Mouse (Mus musculus): ENCODE data around the gene Hspa1a. TPM values are rescaled to one million over a fixed set of nuclear protein-coding genes. Genes with fewer than 3 reads are reported as not detected.

Hspa1a gene
- polyA plus RNA-seq, 1 experiment from 2014 or later: 13.4 TPM

DNA sequence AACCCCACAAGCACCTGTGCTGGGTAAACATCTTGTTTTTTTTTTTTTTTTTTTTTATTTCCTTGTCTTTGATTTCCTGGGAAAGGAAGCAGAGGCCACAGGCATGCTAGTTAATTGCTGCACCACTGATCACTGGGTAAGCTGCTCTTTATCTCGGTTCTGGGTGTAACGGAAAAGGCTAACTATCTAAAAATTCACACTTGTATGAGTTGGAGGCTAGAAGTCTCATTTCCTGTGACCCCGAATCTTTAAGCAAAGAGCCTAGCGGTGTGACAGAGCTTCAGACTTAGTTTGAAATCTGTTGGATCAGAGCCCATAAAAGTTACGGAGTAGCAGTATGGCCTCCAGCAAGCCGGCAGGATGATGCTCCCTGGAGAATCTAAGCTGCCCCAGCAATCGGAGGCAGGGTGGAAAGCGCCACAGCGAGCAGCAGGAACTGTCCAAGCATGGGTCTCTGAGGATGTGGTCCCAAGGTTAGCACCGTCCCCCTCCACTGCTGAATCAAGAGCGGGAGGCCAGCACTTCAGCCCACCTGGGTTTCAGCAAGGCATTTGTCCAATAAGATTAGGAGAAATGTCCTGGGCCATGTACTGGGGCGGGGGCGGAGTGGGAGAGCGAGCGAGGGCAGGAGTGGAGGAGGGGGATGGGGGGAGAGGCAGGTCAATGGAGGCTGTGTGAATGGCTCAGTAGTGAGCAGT lies 30.5 kb downstream of the Hspa1a start:
- H3K4me2 ChIP-seq (replicated peaks; ENCODE audit: low read depth, low read length): peak overlapping the region; percentile 64
- peak overlapping the region; percentile 31; the same call in 1 of the 2 replicates for H3K27ac ChIP-seq (ENCODE audit: low read length)
- WGBS: 5% methylated on average over 13 of the region's 15 CpGs

DNA sequence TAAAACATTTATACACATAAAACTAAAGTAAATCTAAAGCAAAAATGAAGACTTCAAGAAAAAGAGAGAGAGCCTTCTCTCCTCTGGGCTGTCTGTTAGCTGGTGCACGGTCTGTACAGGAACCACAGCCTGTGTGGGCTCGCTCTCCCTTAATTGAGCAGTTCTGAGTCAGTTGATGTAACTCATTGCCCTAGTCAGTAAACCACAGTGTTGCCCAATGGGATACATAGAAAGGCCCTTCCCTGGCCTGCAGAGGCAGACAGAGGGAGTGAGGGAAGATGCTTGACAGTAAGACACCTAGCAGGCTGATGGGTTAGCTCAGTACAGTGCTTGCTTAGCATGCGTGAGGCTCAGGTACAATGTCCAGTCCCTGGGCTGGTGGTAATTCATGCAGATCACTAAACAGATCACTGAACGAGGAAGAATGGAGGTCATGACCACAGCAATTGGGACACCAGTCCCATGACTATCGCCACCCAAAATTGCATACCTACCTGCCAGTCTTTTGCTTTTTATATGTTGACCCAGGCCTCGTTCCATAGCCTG lies 33.9 kb downstream of the Hspa1a start:
- no peaks in the 10 kb centered on the region for H3K9me3 ChIP-seq (ENCODE audit: low read length)
- no peak overlapping the region for H3K9ac ChIP-seq (replicated peaks; ENCODE audit: low read length)
- peaks cover 10% of the 10 kb centered on the region for H3K4me1 ChIP-seq (ENCODE audit: insufficient read depth, low read length)
- H3K27ac ChIP-seq (ENCODE audit: low read length): no peak overlapping the region
- ATAC-seq (ENCODE audit: low FRiP score, low TSS enrichment): no peak
- H3K4me2 ChIP-seq (replicated peaks; ENCODE audit: low read depth, low read length): no peak overlapping the region
- 72% methylated on average over 6 of the region's 6 CpGs for WGBS
- H3K36me3 ChIP-seq (ENCODE audit: insufficient read depth, low read length): no peaks in the 10 kb centered on the region
- H3K4me3 ChIP-seq (ENCODE audit: low read length): no peak overlapping the region
- no peaks in the 10 kb centered on the region for H3K27me3 ChIP-seq (ENCODE audit: insufficient read depth, low read length)

More for the DNA sequence above, 30.5 kb downstream of the Hspa1a start:
- peak; percentile 43; the same call in 1 of the 2 replicates for ATAC-seq (ENCODE audit: low FRiP score, low TSS enrichment)
- H3K9me3 ChIP-seq (ENCODE audit: low read length): no peaks in the 10 kb centered on the region
- H3K27me3 ChIP-seq (ENCODE audit: insufficient read depth, low read length): no peaks in the 10 kb centered on the region
- H3K4me1 ChIP-seq (ENCODE audit: insufficient read depth, low read length): peaks cover 3% of the 10 kb centered on the region; the same call in 1 of the 2 replicates
- no peaks in the 10 kb centered on the region for H3K36me3 ChIP-seq (ENCODE audit: insufficient read depth, low read length)
- H3K4me3 ChIP-seq (ENCODE audit: low read length): peak overlapping the region; percentile 36
- H3K9ac ChIP-seq (replicated peaks; ENCODE audit: low read length): peak overlapping the region; percentile 58

GRCm38 (mm10) chr17:34934830-34935229 lies 37.1 kb downstream of the Hspa1a start:
- Histone ChIP-seq H3K4me1 (ENCODE audit: insufficient read depth, low read length) (peaks cover 14% of the 10 kb centered on the region), H3K27me3 (ENCODE audit: insufficient read depth, low read length) (no peaks in the 10 kb centered on the region), H3K27ac (ENCODE audit: low read length) (no peak overlapping the region), H3K4me2 (replicated peaks; ENCODE audit: low read depth, low read length) (peak overlapping the region; percentile 34; the same call in 1 of the 2 replicates), H3K36me3 (ENCODE audit: insufficient read depth, low read length) (no peaks in the 10 kb centered on the region), H3K9me3 (ENCODE audit: low read length) (no peaks in the 10 kb centered on the region), H3K4me3 (ENCODE audit: low read length) (no peak overlapping the region), H3K9ac (replicated peaks; ENCODE audit: low read length) (no peak overlapping the region)
- WGBS: 45% methylated on average over 8 of the region's 8 CpGs
- no peak for ATAC-seq (ENCODE audit: low FRiP score, low TSS enrichment)

GRCm38 (mm10) chr17:34934031-34934430 lies 37.9 kb downstream of the Hspa1a start:
- H3K9ac ChIP-seq (replicated peaks; ENCODE audit: low read length): no peak overlapping the region
- no peak overlapping the region for H3K27ac ChIP-seq (ENCODE audit: low read length)
- no peak for ATAC-seq (ENCODE audit: low FRiP score, low TSS enrichment)
- WGBS: 56% methylated on average over 24 of the region's 24 CpGs
- H3K9me3 ChIP-seq (ENCODE audit: low read length): no peaks in the 10 kb centered on the region
- peaks cover 14% of the 10 kb centered on the region for H3K4me1 ChIP-seq (ENCODE audit: insufficient read depth, low read length)
- no peaks in the 10 kb centered on the region for H3K36me3 ChIP-seq (ENCODE audit: insufficient read depth, low read length)
- no peaks in the 10 kb centered on the region for H3K27me3 ChIP-seq (ENCODE audit: insufficient read depth, low read length)
- peak overlapping the region; percentile 34 for H3K4me2 ChIP-seq (replicated peaks; ENCODE audit: low read depth, low read length)
- H3K4me3 ChIP-seq (ENCODE audit: low read length): no peak overlapping the region

- Histone ChIP-seq H3K27ac (ENCODE audit: low read length) (no peak overlapping the region), H3K9me3 (ENCODE audit: low read length) (no peaks in the 10 kb centered on the region), H3K9ac (replicated peaks; ENCODE audit: low read length) (peak overlapping the region; percentile 83), H3K27me3 (ENCODE audit: insufficient read depth, low read length) (no peaks in the 10 kb centered on the region), H3K36me3 (ENCODE audit: insufficient read depth, low read length) (no peaks in the 10 kb centered on the region), H3K4me1 (ENCODE audit: insufficient read depth, low read length) (peaks cover 14% of the 10 kb centered on the region), H3K4me3 (ENCODE audit: low read length) (peak overlapping the region; percentile 76), H3K4me2 (replicated peaks; ENCODE audit: low read depth, low read length) (peak overlapping the region; percentile 74)
- 85% methylated on average over 8 of the region's 8 CpGs for WGBS
- ATAC-seq (ENCODE audit: low FRiP score, low TSS enrichment): no peak
Measured at GRCm38 (mm10) chr17:34932287-34932686, 39.7 kb downstream of the Hspa1a start.

- Histone ChIP-seq H3K9me3 (ENCODE audit: low read length) (no peaks in the 10 kb centered on the region), H3K9ac (replicated peaks; ENCODE audit: low read length) (peak overlapping the region; percentile 83), H3K4me2 (replicated peaks; ENCODE audit: low read depth, low read length) (peak overlapping the region; percentile 74), H3K27ac (ENCODE audit: low read length) (peak overlapping the region; percentile 20), H3K27me3 (ENCODE audit: insufficient read depth, low read length) (no peaks in the 10 kb centered on the region), H3K36me3 (ENCODE audit: insufficient read depth, low read length) (no peaks in the 10 kb centered on the region), H3K4me3 (ENCODE audit: low read length) (peak overlapping the region; percentile 76), H3K4me1 (ENCODE audit: insufficient read depth, low read length) (peaks cover 14% of the 10 kb centered on the region)
- peak; percentile 46 for ATAC-seq (ENCODE audit: low FRiP score, low TSS enrichment)
- 11% methylated on average over 14 of the region's 14 CpGs for WGBS
Measured at GRCm38 (mm10) chr17:34931735-34932098, 40.2 kb downstream of the Hspa1a start.

DNA sequence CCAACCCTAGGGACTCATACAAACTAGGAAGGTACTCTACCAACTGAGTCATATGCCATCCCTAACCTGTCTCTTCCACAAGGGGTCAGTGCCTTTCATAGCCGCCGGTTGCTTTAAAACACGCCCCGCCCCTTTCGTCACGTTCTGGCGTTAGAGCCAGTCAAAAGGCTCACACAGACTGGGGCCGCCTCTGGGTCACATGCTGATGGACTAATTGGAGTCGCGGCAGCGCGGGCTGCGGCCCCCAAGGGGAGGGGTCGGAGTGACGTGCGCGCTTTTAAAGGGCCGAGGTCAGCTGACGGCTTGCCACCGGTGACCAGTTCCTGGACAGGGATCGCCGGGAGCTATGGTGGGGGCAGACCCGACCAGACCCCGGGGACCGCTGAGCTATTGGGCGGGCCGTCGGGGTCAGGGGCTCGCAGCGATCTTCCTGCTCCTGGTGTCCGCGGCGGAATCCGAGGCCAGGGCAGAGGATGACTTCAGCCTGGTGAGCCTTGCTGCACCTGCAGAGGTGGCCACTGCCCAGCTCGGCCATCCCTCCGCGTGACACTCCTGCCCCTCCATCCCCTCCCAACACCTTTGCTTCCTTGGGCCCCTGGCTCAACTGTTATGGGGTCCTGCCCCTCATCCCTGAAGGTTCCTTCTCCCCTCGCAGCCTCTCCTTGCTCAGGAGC lies 40.8 kb downstream of the Hspa1a start, which contains the start of gene Neu1:
Gene Neu1 (plus strand): TSS at position 193 of the 674 bp plus-strand sequence.
- Histone ChIP-seq H3K27me3 (ENCODE audit: insufficient read depth, low read length) (no peaks in the 10 kb centered on the region), H3K36me3 (ENCODE audit: insufficient read depth, low read length) (no peaks in the 10 kb centered on the region), H3K4me1 (ENCODE audit: insufficient read depth, low read length) (peaks cover 14% of the 10 kb centered on the region), H3K9me3 (ENCODE audit: low read length) (no peaks in the 10 kb centered on the region), H3K4me2 (replicated peaks; ENCODE audit: low read depth, low read length) (peak within 1 kb of the TSS; percentile 74), H3K9ac (replicated peaks; ENCODE audit: low read length) (peak within 1 kb of the TSS; percentile 83), H3K27ac (ENCODE audit: low read length) (peak within 1 kb of the TSS; percentile 57), H3K4me3 (ENCODE audit: low read length) (peak within 1 kb of the TSS; percentile 76)
- under 1% methylated on average over 38 of the region's 38 CpGs for WGBS
- peak; percentile 98 for ATAC-seq (ENCODE audit: low FRiP score, low TSS enrichment)

GRCm38 (mm10) chr17:34928841-34929240 lies 43.1 kb downstream of the Hspa1a start:
- 69% methylated on average over 4 of the region's 4 CpGs for whole genome bisulfite sequencing
- Histone ChIP-seq H3K4me3 (ENCODE audit: low read length) (no peak overlapping the region), H3K36me3 (ENCODE audit: insufficient read depth, low read length) (no peaks in the 10 kb centered on the region), H3K4me2 (replicated peaks; ENCODE audit: low read depth, low read length) (no peak overlapping the region), H3K4me1 (ENCODE audit: insufficient read depth, low read length) (peaks cover 7% of the 10 kb centered on the region), H3K27me3 (ENCODE audit: insufficient read depth, low read length) (no peaks in the 10 kb centered on the region), H3K27ac (ENCODE audit: low read length) (no peak overlapping the region), H3K9ac (replicated peaks; ENCODE audit: low read length) (no peak overlapping the region), H3K9me3 (ENCODE audit: low read length) (no peaks in the 10 kb centered on the region)
- no peak for ATAC-seq (ENCODE audit: low FRiP score, low TSS enrichment)

- H3K4me2 ChIP-seq (replicated peaks; ENCODE audit: low read depth, low read length): no peak overlapping the region
- no peak overlapping the region for H3K27ac ChIP-seq (ENCODE audit: low read length)
- 86% methylated on average over 18 of the region's 18 CpGs for WGBS
- no peak overlapping the region for H3K4me3 ChIP-seq (ENCODE audit: low read length)
- H3K27me3 ChIP-seq (ENCODE audit: insufficient read depth, low read length): no peaks in the 10 kb centered on the region
- peaks cover 7% of the 10 kb centered on the region for H3K4me1 ChIP-seq (ENCODE audit: insufficient read depth, low read length)
- H3K9me3 ChIP-seq (ENCODE audit: low read length): no peaks in the 10 kb centered on the region
- H3K36me3 ChIP-seq (ENCODE audit: insufficient read depth, low read length): no peaks in the 10 kb centered on the region
- no peak overlapping the region for H3K9ac ChIP-seq (replicated peaks; ENCODE audit: low read length)
- no peak for ATAC-seq (ENCODE audit: low FRiP score, low TSS enrichment)
Measured at GRCm38 (mm10) chr17:34927306-34928019, 44.5 kb downstream of the Hspa1a start.

Measured in kidney, embryonic 16.5 days (tissue).